ENCODE assay signal across 36 mouse cellular contexts in genomic region chr14:55005506-55005905, GRCm38 (mm10). TPM values are rescaled to one million over a fixed set of nuclear protein-coding genes. Genes with fewer than 3 reads are reported as not detected.
DNase-seq lines count a peak whose midpoint lies in the region; ATAC-seq and TF ChIP-seq lines count a peak whose summit lies in the region.
"Had no signal": no experiment of that assay in that cellular context is flagged by ENCODE, and none has a peak within 500 bp of the region (broad histone marks: within the 10 kb centered on the region; RNA-seq: fewer than 3 reads in every experiment).

No protein-coding gene starts in this region.

- peaks cover 7% of the 10 kb centered on the region for H3K36me3 ChIP-seq in heart, embryonic 12.5 days
- no peaks in the 10 kb centered on the region for H3K36me3 ChIP-seq in lung, embryonic 15.5 days
- no peaks in the 10 kb centered on the region for H3K36me3 ChIP-seq in heart, postnatal 0 days (replicated peaks; ENCODE audit: control insufficient read depth, insufficient read depth, low read length)
- H3K36me3 ChIP-seq: embryonic facial prominence, embryonic 13.5 days; forebrain, embryonic 10.5 days; forebrain, embryonic 15.5 days; limb, embryonic 13.5 days; midbrain, embryonic 12.5 days had no signal

- no peak for DNase-seq in heart, postnatal 25 days (ENCODE audit: low spot score)
- no peak for DNase-seq in lung, postnatal 25 days (ENCODE audit: low spot score)
- peak; percentile 19 for DNase-seq in heart, postnatal 0 days (ENCODE audit: low spot score)
- DNase-seq in lung, postnatal 10 days: peak; percentile 52
- no peak for DNase-seq in adrenal gland, postnatal 25 days
- DNase-seq in left cerebral cortex, adult 8-10 months (ENCODE audit: low spot score in 2 of 2): no peak
- DNase-seq: adrenal gland, postnatal 14 days; cerebellum, adult 11-12 months; gastrocnemius, postnatal 36 days; kidney, adult 2 months; kidney, postnatal 36 days; thymus, adult 2 months; thymus, postnatal 36 days had no signal

- peaks cover 80% of the 10 kb centered on the region for H3K4me1 ChIP-seq in heart, embryonic 12.5 days (replicated peaks)
- peaks cover 31% of the 10 kb centered on the region for H3K4me1 ChIP-seq in lung, embryonic 15.5 days
- peaks cover 25% of the 10 kb centered on the region for H3K4me1 ChIP-seq in heart, postnatal 0 days (ENCODE audit: control insufficient read depth, insufficient read depth)
- H3K4me1 ChIP-seq: limb, embryonic 13.5 days had no signal

- peaks cover 4% of the 10 kb centered on the region; the same call in 1 of the 2 replicates for H3K9me3 ChIP-seq in heart, embryonic 12.5 days (replicated peaks)
- no peaks in the 10 kb centered on the region for H3K9me3 ChIP-seq in lung, embryonic 15.5 days
- no peaks in the 10 kb centered on the region for H3K9me3 ChIP-seq in heart, postnatal 0 days (replicated peaks; ENCODE audit: control insufficient read depth, low read length)
- H3K9me3 ChIP-seq: embryonic facial prominence, embryonic 13.5 days; forebrain, embryonic 10.5 days; forebrain, embryonic 15.5 days; midbrain, embryonic 12.5 days had no signal

- WGBS in heart, embryonic 12.5 days: 33% methylated on average over 2 of the region's 2 CpGs
- 51% methylated on average over 2 of the region's 2 CpGs for WGBS in lung, embryonic 15.5 days
- 22% methylated on average over 2 of the region's 2 CpGs for WGBS in heart, postnatal 0 days

- H3K9ac ChIP-seq in heart, embryonic 12.5 days: no peak overlapping the region
- no peak overlapping the region for H3K9ac ChIP-seq in lung, embryonic 15.5 days
- no peak overlapping the region for H3K9ac ChIP-seq in heart, postnatal 0 days (replicated peaks; ENCODE audit: low read depth, low read length)
- H3K9ac ChIP-seq: embryonic facial prominence, embryonic 13.5 days; forebrain, embryonic 15.5 days; limb, embryonic 13.5 days; midbrain, embryonic 12.5 days had no signal

- TF ChIP-seq EP300 in heart, postnatal 0 days (IDR thresholded peaks at IDR 0.05; ENCODE audit: low read depth): no peak

- H3K4me3 ChIP-seq in heart, embryonic 12.5 days: no peak overlapping the region
- H3K4me3 ChIP-seq in lung, embryonic 15.5 days: no peak overlapping the region
- no peak overlapping the region for H3K4me3 ChIP-seq in heart, postnatal 0 days (ENCODE audit: low read depth, low read length)
- H3K4me3 ChIP-seq: embryonic facial prominence, embryonic 13.5 days; forebrain, embryonic 10.5 days; forebrain, embryonic 15.5 days; layer of hippocampus, adult 2 months; left cerebral cortex, adult 2 months; limb, embryonic 13.5 days; midbrain, embryonic 12.5 days had no signal

- intact Hi-C loops in heart, postnatal 25 days (cut with DNase I): no loop called here

- TF ChIP-seq CTCF in heart, postnatal 0 days (IDR thresholded peaks at IDR 0.05; ENCODE audit: low read depth): no peak

- peaks cover 6% of the 10 kb centered on the region for H3K27me3 ChIP-seq in heart, embryonic 12.5 days (replicated peaks)
- H3K27me3 ChIP-seq in lung, embryonic 15.5 days: no peaks in the 10 kb centered on the region
- H3K27me3 ChIP-seq in heart, postnatal 0 days (ENCODE audit: control insufficient read depth, insufficient read depth, low read length): no peaks in the 10 kb centered on the region
- H3K27me3 ChIP-seq: embryonic facial prominence, embryonic 13.5 days; forebrain, embryonic 15.5 days; limb, embryonic 13.5 days; midbrain, embryonic 12.5 days had no signal

- peak overlapping the region; percentile 56 for H3K4me2 ChIP-seq in heart, embryonic 12.5 days
- no peak overlapping the region for H3K4me2 ChIP-seq in lung, embryonic 15.5 days
- no peak overlapping the region for H3K4me2 ChIP-seq in heart, postnatal 0 days (ENCODE audit: low read depth, low read length)
- H3K4me2 ChIP-seq: embryonic facial prominence, embryonic 13.5 days; forebrain, embryonic 15.5 days; limb, embryonic 13.5 days; liver, embryonic 11.5 days; midbrain, embryonic 12.5 days had no signal

- H3K27ac ChIP-seq in heart, embryonic 12.5 days (ENCODE audit: poor library complexity, severe bottlenecking): peak overlapping the region; percentile 99
- no peak overlapping the region for H3K27ac ChIP-seq in lung, embryonic 15.5 days
- H3K27ac ChIP-seq in heart, postnatal 0 days (ENCODE audit: low read depth): peak overlapping the region; percentile 97
- H3K27ac ChIP-seq: embryonic facial prominence, embryonic 13.5 days; forebrain, embryonic 15.5 days; layer of hippocampus, adult 2 months; left cerebral cortex, adult 2 months; limb, embryonic 13.5 days; midbrain, embryonic 12.5 days had no signal

- ATAC-seq in heart, embryonic 12.5 days (ENCODE audit: insufficient number of reproducible peaks, low FRiP score): no peak
- ATAC-seq in lung, embryonic 15.5 days (ENCODE audit: borderline replicate concordance, extremely low read depth, low FRiP score, low TSS enrichment): peak; percentile 71; the same call in 1 of the 2 replicates
- no peak for ATAC-seq in heart, postnatal 0 days (ENCODE audit: insufficient read depth, low read depth)
- ATAC-seq: CD4-positive, CD25-positive, alpha-beta regulatory T cell, adult 4 months; forebrain, embryonic 15.5 days; hindbrain, embryonic 16.5 days had no signal

RNA-seq across cellular contexts. Expression of gene Ngdn, which starts 9.7 kb away (rescaled TPM):
- polyA plus RNA-seq in heart, embryonic 12.5 days (2016; fragmentation: Nextera tagmentation; extraction: Ambion mirVana): 55.7 and 60.8 TPM in 2 replicates
- 10 to 100 TPM; 26.0 to 27.0 TPM for total RNA-seq in heart, postnatal 25 days (2021)
- 81.1 and 81.3 TPM in 2 replicates for polyA plus RNA-seq in lung, embryonic 15.5 days (2015; fragmentation: Nextera tagmentation; extraction: Ambion mirVana)
- total RNA-seq in heart, postnatal 0 days (2014; rRNA removed; ENCODE audit: low replicate concordance): 20.2 and 50.1 TPM in 2 replicates
- polyA plus RNA-seq in heart, postnatal 0 days (2015; fragmentation: Nextera tagmentation; extraction: Ambion mirVana): 50.0 and 50.9 TPM in 2 replicates
- 38.3 and 39.8 TPM in 2 replicates for total RNA-seq in adrenal gland, postnatal 25 days (2021)
- total RNA-seq in left cerebral cortex, adult 8-10 months (2022): 10 to 100 TPM; 30.2 to 34.4 (median 32.0) TPM

RNA-seq across cellular contexts. Expression of gene Myh7, which starts 11.1 kb away (rescaled TPM):
- 5,583 and 5,934 TPM in 2 replicates for polyA plus RNA-seq in heart, embryonic 12.5 days (2016; fragmentation: Nextera tagmentation; extraction: Ambion mirVana)
- 1,000 to 10,000 TPM; 2,164 to 2,361 TPM for total RNA-seq in heart, postnatal 25 days (2021)
- polyA plus RNA-seq in lung, embryonic 15.5 days (2015; fragmentation: Nextera tagmentation; extraction: Ambion mirVana): 29.1 and 71.2 TPM in 2 replicates
- 4,273 and 4,731 TPM in 2 replicates for total RNA-seq in heart, postnatal 0 days (2014; rRNA removed; ENCODE audit: low replicate concordance)
- polyA plus RNA-seq in heart, postnatal 0 days (2015; fragmentation: Nextera tagmentation; extraction: Ambion mirVana): 1,026 and 1,537 TPM in 2 replicates
- total RNA-seq in adrenal gland, postnatal 25 days (2021): not detected in 2 replicates
- 10 to 100 TPM in 3 of 4 experiments, 1 to 10 TPM in 1; 10.0 to 21.2 (median 13.1) TPM for total RNA-seq in left cerebral cortex, adult 8-10 months (2022)
- total RNA-seq: common myeloid progenitor, adult 5-6 weeks; megakaryocyte, adult 5-6 weeks had no signal
- polyA plus RNA-seq: CD4-positive, CD25-positive, alpha-beta regulatory T cell, adult 4 months had no signal

RNA-seq across cellular contexts. Expression of gene Gm17428, which starts 28.8 kb away (rescaled TPM):
- not detected in 2 replicates for polyA plus RNA-seq in heart, embryonic 12.5 days (2016; fragmentation: Nextera tagmentation; extraction: Ambion mirVana)
- total RNA-seq in heart, postnatal 25 days (2021): not detected
- not detected in 2 replicates for polyA plus RNA-seq in lung, embryonic 15.5 days (2015; fragmentation: Nextera tagmentation; extraction: Ambion mirVana)
- total RNA-seq in heart, postnatal 0 days (2014; rRNA removed; ENCODE audit: low replicate concordance): not detected in 2 replicates
- not detected in 2 replicates for polyA plus RNA-seq in heart, postnatal 0 days (2015; fragmentation: Nextera tagmentation; extraction: Ambion mirVana)
- total RNA-seq in adrenal gland, postnatal 25 days (2021): not detected in 2 replicates
- not detected for total RNA-seq in left cerebral cortex, adult 8-10 months (2022)
- total RNA-seq: adrenal gland, postnatal 14 days; common myeloid progenitor, adult 5-6 weeks; gastrocnemius, adult 18-20 months; gastrocnemius, postnatal 36 days; layer of hippocampus, adult 2 months; layer of hippocampus, postnatal 14 days; left cerebral cortex, adult 2 months; left cerebral cortex, postnatal 36 days; megakaryocyte, adult 5-6 weeks had no signal
- polyA plus RNA-seq: CD4-positive, CD25-positive, alpha-beta regulatory T cell, adult 4 months; embryonic facial prominence, embryonic 13.5 days; forebrain, embryonic 10.5 days; forebrain, embryonic 15.5 days; frontal cortex, adult 2 months; hindbrain, embryonic 11.5 days; hindbrain, embryonic 16.5 days; intestine, embryonic 14.5 days; kidney, adult 2 months; kidney, embryonic 16.5 days; limb, embryonic 13.5 days; liver, embryonic 11.5 days; liver, embryonic 16.5 days; midbrain, embryonic 12.5 days; neural tube, embryonic 14.5 days; thymus, adult 2 months had no signal

RNA-seq across cellular contexts. Expression of gene Myh6, which starts 38.8 kb away (rescaled TPM):
- 2,737 and 2,858 TPM in 2 replicates for polyA plus RNA-seq in heart, embryonic 12.5 days (2016; fragmentation: Nextera tagmentation; extraction: Ambion mirVana)
- total RNA-seq in heart, postnatal 25 days (2021): over 10,000 TPM; 23,221 to 24,394 TPM
- polyA plus RNA-seq in lung, embryonic 15.5 days (2015; fragmentation: Nextera tagmentation; extraction: Ambion mirVana): 70.4 and 166 TPM in 2 replicates
- total RNA-seq in heart, postnatal 0 days (2014; rRNA removed; ENCODE audit: low replicate concordance): 3,860 and 3,976 TPM in 2 replicates
- polyA plus RNA-seq in heart, postnatal 0 days (2015; fragmentation: Nextera tagmentation; extraction: Ambion mirVana): 8,242 and 9,737 TPM in 2 replicates
- total RNA-seq in adrenal gland, postnatal 25 days (2021): not detected in 2 replicates
- total RNA-seq in left cerebral cortex, adult 8-10 months (2022): 1 to 10 TPM; 5.3 to 9.9 (median 7.7) TPM
- total RNA-seq: common myeloid progenitor, adult 5-6 weeks; megakaryocyte, adult 5-6 weeks had no signal
- polyA plus RNA-seq: CD4-positive, CD25-positive, alpha-beta regulatory T cell, adult 4 months had no signal

Comparison
In these comparisons a context has a peak if more than half of its experiments do, and no peak if none do; other contexts are left out.
1. DNase-seq: peak in heart, postnatal 0 days (single experiment) and lung, postnatal 10 days (single experiment); none in heart, postnatal 25 days (single experiment), lung, postnatal 25 days (single experiment), adrenal gland, postnatal 25 days (single experiment) and left cerebral cortex, adult 8-10 months (0 of 2).
2. RNA of gene Myh7, which starts 11.1 kb away (total RNA-seq): 4,273 to 4,731 TPM in heart, postnatal 0 days and 2,164 to 2,361 TPM in heart, postnatal 25 days; 10.0 to 21.2 TPM in left cerebral cortex, adult 8-10 months and not detected in adrenal gland, postnatal 25 days; every median in the first group is over 10 times any median in the second.